Mouse (Mus musculus) T-cell, adult 2 months (primary cell): Measurements from ENCODE around the gene Ppp6r1.
A peak's percentile ranks its signal among the peaks of the same experiment; 100 is the strongest.
"Not testable (repeated sequence)": the region's sequence is repeated elsewhere in the genome, so short reads cannot be mapped to it uniquely, and the experiment has no call there.

Experiments
- DNase-seq: peaks from one replicate; pipeline ENCODE4 v3.0.0; 2022; ENCODE audit warnings: low spot score

Ppp6r1 gene

GRCm38 (mm10) chr7:4613740-4614403, 44.9 kb downstream of the Ppp6r1 start:
- DNase-seq: peak; percentile 57

DNA sequence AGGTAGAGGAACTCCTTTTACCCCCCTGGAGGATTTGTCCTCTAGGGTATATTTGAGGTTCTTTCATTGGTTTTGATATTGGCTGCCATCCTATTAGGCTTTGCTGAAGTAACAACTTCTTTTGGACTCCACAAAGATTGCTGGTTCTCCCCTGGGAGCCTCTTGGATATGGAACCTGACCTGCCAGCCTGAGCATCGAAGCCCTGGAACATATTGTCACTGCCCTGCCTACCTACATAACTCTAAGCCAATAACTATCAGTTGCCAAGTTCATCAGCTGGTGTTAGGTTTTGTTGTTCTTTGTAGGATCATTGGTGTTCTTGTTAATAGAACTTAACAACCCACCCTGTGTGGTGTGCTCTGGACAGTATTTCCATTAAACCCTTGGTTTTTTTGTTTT, 45.9 kb downstream of the Ppp6r1 start:
- DNase-seq: no peak

DNA sequence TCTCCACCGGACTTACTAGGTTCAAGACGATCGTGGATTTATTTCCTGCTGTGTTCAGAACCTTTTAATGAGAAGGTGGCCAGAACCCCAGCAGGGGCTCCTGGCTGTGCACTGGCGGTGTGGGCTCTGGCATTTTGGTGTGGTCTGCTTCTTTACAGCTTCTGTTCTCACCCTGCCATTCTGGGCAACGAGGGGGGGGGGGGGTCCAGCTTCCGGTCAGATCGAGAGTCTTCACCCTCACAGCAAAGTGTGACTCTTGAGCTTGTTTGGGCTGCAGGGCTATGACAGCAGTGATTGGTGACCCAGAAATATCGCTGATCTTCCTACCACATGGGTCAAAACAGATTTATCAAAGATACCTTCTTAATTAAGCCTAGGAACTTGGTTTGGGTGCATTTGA, 46.4 kb downstream of the Ppp6r1 start:
- DNase-seq: no peak

- no peak for DNase-seq
Measured at GRCm38 (mm10) chr7:4611921-4612341, 46.9 kb downstream of the Ppp6r1 start.

GRCm38 (mm10) chr7:4611511-4611910, 47.3 kb downstream of the Ppp6r1 start:
- no peak for DNase-seq

DNA sequence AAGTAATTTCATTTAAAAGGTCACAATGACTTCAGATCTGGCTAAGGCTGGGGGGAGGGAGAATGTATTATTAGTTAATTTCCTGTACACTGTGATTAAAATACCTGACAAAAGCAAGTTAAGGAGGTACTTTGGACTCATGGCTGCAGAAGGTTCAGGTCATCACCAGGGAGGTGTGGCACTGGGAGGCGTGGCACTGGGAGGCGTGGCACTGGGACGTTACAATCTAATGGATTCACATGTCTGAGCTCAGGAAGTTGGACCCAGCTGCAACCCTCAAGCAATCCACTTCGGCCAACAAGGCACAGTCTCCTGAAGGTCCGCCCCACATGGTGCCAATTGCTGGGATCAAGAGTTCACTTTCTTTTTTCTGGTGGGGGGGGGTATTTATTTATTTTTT, 50.8 kb downstream of the Ppp6r1 start:
- DNase-seq: no peak

DNA sequence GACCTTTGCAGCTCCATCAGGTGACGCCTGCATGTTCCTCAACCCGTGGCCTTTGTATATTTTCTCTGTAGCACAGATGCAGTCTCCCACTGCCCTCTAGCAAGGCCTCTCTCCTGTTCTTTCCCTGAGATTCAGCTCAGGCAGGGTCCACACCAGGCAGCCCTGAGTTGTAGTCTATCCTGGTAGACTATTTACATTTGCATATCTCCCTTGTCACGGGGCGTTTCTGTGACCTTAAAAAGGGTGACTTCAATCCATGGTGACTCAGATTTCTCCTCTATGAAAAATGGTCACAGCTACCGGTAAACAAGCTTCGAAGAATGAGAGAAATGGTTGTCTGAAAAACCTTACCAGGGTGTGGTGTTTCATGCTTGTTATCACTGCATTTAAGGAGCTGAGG, 54.9 kb downstream of the Ppp6r1 start, which contains the start of gene Ptprh:
Gene Ptprh (minus strand): TSS at position 169 of the 400 bp plus-strand sequence.
- no peak for DNase-seq

GRCm38 (mm10) chr7:4602969-4603368, 55.9 kb downstream of the Ppp6r1 start:
- DNase-seq: no peak

DNA sequence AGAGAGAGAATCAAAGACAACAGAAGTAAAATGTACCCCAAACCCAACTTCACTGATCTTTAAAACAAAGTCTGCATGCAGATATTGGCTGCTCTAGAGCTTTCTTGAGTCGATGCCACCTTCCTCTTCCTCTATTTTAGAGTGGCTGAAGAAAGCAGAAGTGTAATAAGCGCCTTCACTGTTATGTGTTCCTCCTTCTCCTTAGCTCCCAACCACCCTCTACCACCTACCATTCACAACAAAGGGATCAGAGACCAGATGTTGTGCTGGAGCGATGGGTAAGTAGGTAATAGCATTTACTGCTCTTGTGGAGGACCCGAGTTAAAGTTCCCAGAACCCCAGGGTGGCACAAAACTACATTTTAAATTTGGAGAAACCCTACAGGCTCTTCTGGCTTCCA, 61.8 kb downstream of the Ppp6r1 start:
- DNase-seq: not testable (repeated sequence)
